Mouse (Mus musculus): Measurements from ENCODE around the gene Fzd5. TPM values are rescaled to one million over a fixed set of nuclear protein-coding genes. Genes with fewer than 3 reads are reported as not detected.
A peak's percentile ranks its signal among the peaks of the same experiment; 100 is the strongest.

Fzd5 gene
- 1.5 TPM for polyA plus RNA-seq (2012; fragmentation: generic; extraction: Trizol)
- long read RNA-seq, experiment 1 = 0 reads
- long read RNA-seq, experiment 2, full-length matches to known transcripts = 4 of 5 reads
- long read RNA-seq, experiment 2, partial matches to known transcripts = 0 of 5 reads
- long read RNA-seq, experiment 2, other reads (novel, unspliced or antisense) = 1 of 5 reads

DNA sequence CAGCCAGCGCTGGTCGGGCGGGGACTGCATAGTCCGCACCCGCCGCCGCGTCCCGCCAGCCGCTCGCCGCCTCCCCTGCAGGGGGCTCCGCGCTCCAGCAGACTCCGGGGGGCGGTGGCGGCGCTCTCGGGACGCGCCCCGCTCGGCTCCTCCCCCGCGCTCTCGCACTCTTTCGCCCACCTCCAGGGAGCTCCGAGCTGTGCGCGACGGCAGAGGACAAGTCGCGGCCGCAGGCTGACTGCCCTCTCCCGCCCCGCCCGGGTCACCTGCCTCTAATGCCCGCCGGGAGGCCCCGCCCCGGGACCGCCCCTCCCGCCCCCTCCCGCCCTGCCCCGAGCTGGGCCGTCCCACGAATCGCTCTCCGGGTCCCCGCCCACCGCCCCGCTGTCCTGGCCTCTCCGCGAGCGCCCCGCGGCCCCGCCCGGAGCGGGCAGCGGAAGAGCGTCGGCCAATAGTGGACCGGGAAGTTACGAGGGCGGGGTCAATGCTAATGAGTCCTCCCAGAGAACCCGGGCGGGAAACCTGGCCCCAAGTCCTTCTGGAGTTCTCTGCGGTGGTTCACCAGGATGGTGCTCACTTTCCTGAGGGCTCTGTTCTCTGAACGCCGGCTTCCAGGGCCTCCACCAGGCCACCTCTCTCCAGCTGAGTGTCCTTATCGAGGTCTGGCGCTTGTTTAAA is at the start of gene Fzd5:
Gene Fzd5 (minus strand): TSS at position 250 of the 678 bp plus-strand sequence.
- peak within 1 kb of the TSS; percentile 60 for H3K4me3 ChIP-seq (ENCODE audit: insufficient read depth, poor library complexity, severe bottlenecking)
- H3K36me3 ChIP-seq (ENCODE audit: control insufficient read depth, insufficient read depth) = no peaks in the 10 kb centered on the region
- H3ac ChIP-seq (ENCODE audit: control insufficient read depth, insufficient read length, low read depth) = peak within 1 kb of the TSS; percentile 97
- H3K79me3 ChIP-seq (ENCODE audit: low read depth) = no peaks in the 10 kb centered on the region
- peak; percentile 79 for TF ChIP-seq CTCF (IDR thresholded peaks at IDR 0.05; ENCODE audit: control insufficient read depth, insufficient read depth, insufficient read length)
- TF ChIP-seq MYOG (IDR thresholded peaks at IDR 0.05; ENCODE audit: control insufficient read depth, extremely low read depth, insufficient read length) = no peak
- peaks cover 9% of the 10 kb centered on the region for H3K79me2 ChIP-seq (ENCODE audit: control insufficient read depth, insufficient read depth)
- H3K27me3 ChIP-seq (ENCODE audit: control insufficient read depth, insufficient read depth, insufficient read length) = no peaks in the 10 kb centered on the region

GRCm38 (mm10) chr1:64779863-64780262 is 42.3 kb upstream of the Fzd5 start:
- Histone ChIP-seq H3K79me3 (ENCODE audit: low read depth) (no peaks in the 10 kb centered on the region), H3K36me3 (ENCODE audit: control insufficient read depth, insufficient read depth) (no peaks in the 10 kb centered on the region), H3ac (ENCODE audit: control insufficient read depth, insufficient read length, low read depth) (no peak overlapping the region), H3K27me3 (ENCODE audit: control insufficient read depth, insufficient read depth, insufficient read length) (no peaks in the 10 kb centered on the region), H3K79me2 (ENCODE audit: control insufficient read depth, insufficient read depth) (no peaks in the 10 kb centered on the region), H3K4me3 (ENCODE audit: insufficient read depth, poor library complexity, severe bottlenecking) (no peak overlapping the region)
- TF ChIP-seq CEBPB (IDR thresholded peaks at IDR 0.05; ENCODE audit: low read depth) = no peak
- TF ChIP-seq MYOG (IDR thresholded peaks at IDR 0.05; ENCODE audit: control insufficient read depth, extremely low read depth, insufficient read length) = no peak
- no peak for TF ChIP-seq CTCF (IDR thresholded peaks at IDR 0.05; ENCODE audit: control insufficient read depth, insufficient read depth, insufficient read length)
- no peak for TF ChIP-seq FOSL1 (IDR thresholded peaks at IDR 0.05; ENCODE audit: insufficient read depth, low read length, poor library complexity, severe bottlenecking)
- no peak for TF ChIP-seq MYOD1 (IDR thresholded peaks at IDR 0.05; ENCODE audit: control insufficient read depth, insufficient read length, low read depth)
- no peak for TF ChIP-seq MAX (IDR thresholded peaks at IDR 0.05)
- no peak for TF ChIP-seq USF1 (IDR thresholded peaks at IDR 0.05; ENCODE audit: low read depth)

DNA sequence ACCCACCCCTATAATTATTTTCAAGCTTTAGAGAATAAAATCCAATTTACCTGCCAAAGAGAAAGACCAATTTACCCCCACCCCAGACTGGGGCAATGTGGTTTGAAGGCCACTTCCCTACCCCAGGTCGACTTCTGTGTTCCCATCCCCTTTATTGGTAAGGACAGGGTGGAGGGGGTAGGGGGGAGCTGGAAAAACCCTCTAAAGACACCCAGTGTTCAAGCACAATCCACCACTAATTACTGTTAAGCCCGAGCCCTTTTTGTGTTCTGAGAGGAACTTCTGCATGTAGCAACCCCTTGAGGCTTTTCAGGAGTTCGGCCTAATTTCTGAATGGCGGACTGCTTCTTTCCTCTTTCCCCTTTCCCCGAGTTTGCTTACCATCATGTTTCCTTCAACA is 41.9 kb upstream of the Fzd5 start:
- H3K4me3 ChIP-seq (ENCODE audit: insufficient read depth, poor library complexity, severe bottlenecking) = no peak overlapping the region

DNA sequence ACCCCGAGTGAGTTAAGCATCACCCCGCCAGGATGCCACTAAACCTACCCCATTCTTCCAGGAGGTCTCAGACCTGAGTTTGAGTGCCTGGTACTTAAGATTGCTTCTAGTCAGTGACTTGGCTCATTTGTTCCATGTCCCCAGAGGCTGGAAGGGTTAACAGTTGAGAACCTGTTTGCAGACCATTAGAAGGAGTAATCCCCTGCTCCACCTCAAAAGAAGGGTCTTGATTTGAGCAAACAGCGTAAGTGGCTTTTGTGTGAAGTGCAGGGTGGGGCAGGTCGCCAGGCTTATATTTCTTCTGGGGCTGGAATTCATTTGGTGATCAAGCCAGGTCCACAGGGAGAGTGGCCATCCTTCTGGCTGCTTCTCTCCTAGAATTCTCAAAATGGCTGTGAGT is 35.8 kb upstream of the Fzd5 start:
- H3K4me3 ChIP-seq (ENCODE audit: insufficient read depth, poor library complexity, severe bottlenecking) = no peak overlapping the region
- H3K79me2 ChIP-seq (ENCODE audit: control insufficient read depth, insufficient read depth) = no peaks in the 10 kb centered on the region
- TF ChIP-seq USF1 (IDR thresholded peaks at IDR 0.05; ENCODE audit: low read depth) = no peak
- no peak for TF ChIP-seq CTCF (IDR thresholded peaks at IDR 0.05; ENCODE audit: control insufficient read depth, insufficient read depth, insufficient read length)
- no peak for TF ChIP-seq MYOD1 (IDR thresholded peaks at IDR 0.05; ENCODE audit: control insufficient read depth, insufficient read length, low read depth)
- no peak for TF ChIP-seq FOSL1 (IDR thresholded peaks at IDR 0.05; ENCODE audit: insufficient read depth, low read length, poor library complexity, severe bottlenecking)
- TF ChIP-seq MYOG (IDR thresholded peaks at IDR 0.05; ENCODE audit: control insufficient read depth, extremely low read depth, insufficient read length) = no peak
- TF ChIP-seq MAX (IDR thresholded peaks at IDR 0.05) = no peak
- no peak for TF ChIP-seq CEBPB (IDR thresholded peaks at IDR 0.05; ENCODE audit: low read depth)
- no peak overlapping the region for H3ac ChIP-seq (ENCODE audit: control insufficient read depth, insufficient read length, low read depth)
- no peaks in the 10 kb centered on the region for H3K27me3 ChIP-seq (ENCODE audit: control insufficient read depth, insufficient read depth, insufficient read length)
- no peaks in the 10 kb centered on the region for H3K79me3 ChIP-seq (ENCODE audit: low read depth)
- H3K36me3 ChIP-seq (ENCODE audit: control insufficient read depth, insufficient read depth) = no peaks in the 10 kb centered on the region

More for the DNA sequence above, 41.9 kb upstream of the Fzd5 start:
- H3K79me2 ChIP-seq (ENCODE audit: control insufficient read depth, insufficient read depth) = no peaks in the 10 kb centered on the region
- no peak overlapping the region for H3ac ChIP-seq (ENCODE audit: control insufficient read depth, insufficient read length, low read depth)
- no peaks in the 10 kb centered on the region for H3K27me3 ChIP-seq (ENCODE audit: control insufficient read depth, insufficient read depth, insufficient read length)
- no peak for TF ChIP-seq CTCF (IDR thresholded peaks at IDR 0.05; ENCODE audit: control insufficient read depth, insufficient read depth, insufficient read length)
- TF ChIP-seq FOSL1 (IDR thresholded peaks at IDR 0.05; ENCODE audit: insufficient read depth, low read length, poor library complexity, severe bottlenecking) = no peak
- no peak for TF ChIP-seq MAX (IDR thresholded peaks at IDR 0.05)
- no peak for TF ChIP-seq USF1 (IDR thresholded peaks at IDR 0.05; ENCODE audit: low read depth)
- TF ChIP-seq MYOG (IDR thresholded peaks at IDR 0.05; ENCODE audit: control insufficient read depth, extremely low read depth, insufficient read length) = no peak
- no peak for TF ChIP-seq CEBPB (IDR thresholded peaks at IDR 0.05; ENCODE audit: low read depth)
- no peak for TF ChIP-seq MYOD1 (IDR thresholded peaks at IDR 0.05; ENCODE audit: control insufficient read depth, insufficient read length, low read depth)
- H3K36me3 ChIP-seq (ENCODE audit: control insufficient read depth, insufficient read depth) = no peaks in the 10 kb centered on the region
- H3K79me3 ChIP-seq (ENCODE audit: low read depth) = no peaks in the 10 kb centered on the region

DNA sequence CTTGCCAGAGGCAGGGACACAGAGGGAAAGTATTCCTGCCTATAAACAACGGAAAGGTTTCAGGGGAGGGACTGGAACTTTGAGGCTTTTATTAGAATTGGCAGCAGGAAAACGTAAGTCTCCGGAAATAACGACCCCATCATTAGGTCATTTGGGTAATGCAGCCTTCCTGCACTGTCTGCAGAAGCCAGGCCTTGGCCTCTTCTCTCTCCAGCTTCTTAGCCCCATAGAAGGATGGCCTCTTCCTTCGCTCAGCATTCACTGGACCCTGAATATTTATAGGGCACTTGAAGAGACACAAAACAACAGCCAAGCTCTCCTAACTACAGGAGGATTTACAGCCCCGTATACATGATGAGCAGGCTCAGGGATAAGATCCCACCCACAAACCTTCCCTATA is 32.6 kb upstream of the Fzd5 start:
- Histone ChIP-seq H3K4me3 (ENCODE audit: insufficient read depth, poor library complexity, severe bottlenecking) (no peak overlapping the region), H3ac (ENCODE audit: control insufficient read depth, insufficient read length, low read depth) (no peak overlapping the region), H3K79me2 (ENCODE audit: control insufficient read depth, insufficient read depth) (no peaks in the 10 kb centered on the region), H3K79me3 (ENCODE audit: low read depth) (no peaks in the 10 kb centered on the region), H3K27me3 (ENCODE audit: control insufficient read depth, insufficient read depth, insufficient read length) (no peaks in the 10 kb centered on the region), H3K36me3 (ENCODE audit: control insufficient read depth, insufficient read depth) (no peaks in the 10 kb centered on the region)
- no peak for TF ChIP-seq MYOG (IDR thresholded peaks at IDR 0.05; ENCODE audit: control insufficient read depth, extremely low read depth, insufficient read length)
- TF ChIP-seq MAX (IDR thresholded peaks at IDR 0.05) = no peak
- no peak for TF ChIP-seq CEBPB (IDR thresholded peaks at IDR 0.05; ENCODE audit: low read depth)
- TF ChIP-seq FOSL1 (IDR thresholded peaks at IDR 0.05; ENCODE audit: insufficient read depth, low read length, poor library complexity, severe bottlenecking) = no peak
- no peak for TF ChIP-seq CTCF (IDR thresholded peaks at IDR 0.05; ENCODE audit: control insufficient read depth, insufficient read depth, insufficient read length)
- TF ChIP-seq USF1 (IDR thresholded peaks at IDR 0.05; ENCODE audit: low read depth) = no peak
- no peak for TF ChIP-seq MYOD1 (IDR thresholded peaks at IDR 0.05; ENCODE audit: control insufficient read depth, insufficient read length, low read depth)

Measured in C2C12 (cell line).